Mouse (Mus musculus) MEL (cell line): ENCODE results near the gene 1700020D05Rik. TPM values are rescaled to one million over a fixed set of nuclear protein-coding genes. Genes with fewer than 3 reads are reported as not detected.

ENCODE experiments used
- DNase-seq: peaks from one replicate; pipeline ENCODE4 v3.0.0; 2011; ENCODE audit warnings: low read depth, low spot score
- H3K27ac ChIP-seq: 2 replicates; pipeline ENCODE4 v1.5.1; 2012; ENCODE audit warnings: low read depth, mild to moderate bottlenecking, control low read depth, low read length, moderate library complexity; ENCODE audit not compliant: control insufficient read depth
- H3K27me3 ChIP-seq, 2 experiments: fragments of 150-350 bp in 1 of 2; sonication (generic) in 1 of 2; 2 replicates each; pipeline ENCODE4 v1.6.1; 2012; ENCODE audit warnings: low read length in 2 of 2, mild to moderate bottlenecking in 2 of 2, improper control_type of control experiment in 1 of 2, moderate library complexity in 1 of 2; ENCODE audit not compliant: insufficient read depth in 2 of 2, control insufficient read depth in 1 of 2
- H3K36me3 ChIP-seq, 2 experiments: 2 replicates each; pipeline ENCODE4 v1.6.1; 2012 to 2014; ENCODE audit warnings: low read length in 2 of 2, improper control_type of control experiment in 1 of 2, inconsistent platforms in 1 of 2, mild to moderate bottlenecking in 1 of 2; ENCODE audit not compliant: insufficient read depth in 2 of 2, control insufficient read depth in 1 of 2
- H3K4me1 ChIP-seq, 2 experiments: fragments of 150-350 bp in 1 of 2; sonication (generic) in 1 of 2; 2 replicates each; pipeline ENCODE4 v1.6.1; 2012; ENCODE audit warnings: low read length in 2 of 2, improper control_type of control experiment in 1 of 2, mild to moderate bottlenecking in 1 of 2; ENCODE audit not compliant: insufficient read depth in 2 of 2, control insufficient read depth in 1 of 2
- H3K4me3 ChIP-seq, 2 experiments: fragments of 150-350 bp in 1 of 2; sonication (generic) in 1 of 2; 2 replicates each; pipeline ENCODE4 v1.5.1; 2012; ENCODE audit warnings: low read depth in 2 of 2, low read length in 2 of 2, mild to moderate bottlenecking in 2 of 2, moderate library complexity in 2 of 2, control low read depth in 1 of 2, improper control_type of control experiment in 1 of 2; ENCODE audit not compliant: control insufficient read depth in 1 of 2, insufficient read depth in 1 of 2
- H3K79me2 ChIP-seq: 2 replicates; pipeline ENCODE4 v1.6.1; 2012; ENCODE audit warnings: mild to moderate bottlenecking, low read length, moderate library complexity; ENCODE audit not compliant: control insufficient read depth, poor library complexity, insufficient read depth
- H3K9ac ChIP-seq: 2 replicates; pipeline ENCODE4 v1.6.1; 2012; ENCODE audit warnings: low read depth, mild to moderate bottlenecking, control low read depth, low read length, moderate library complexity; ENCODE audit not compliant: control insufficient read depth, poor library complexity, severe bottlenecking
- H3K9me3 ChIP-seq: fragments of 150-350 bp; sonication (generic); replicated peaks from 2 replicates; pipeline ENCODE4 v1.6.1; 2012; ENCODE audit warnings: mild to moderate bottlenecking, low read length, improper control_type of control experiment, moderate library complexity; ENCODE audit not compliant: insufficient read depth
- BHLHE40 ChIP-seq: IDR thresholded peaks from 2 replicates; pipeline ENCODE4 v1.6.1; 2012; ENCODE audit warnings: low read depth, mild to moderate bottlenecking, inconsistent platforms, low read length, improper control_type of control experiment, borderline replicate concordance
- E2F4 ChIP-seq: IDR thresholded peaks from 2 replicates; pipeline ENCODE4 v1.6.1; 2011; ENCODE audit warnings: low read depth, low read length, improper control_type of control experiment, borderline replicate concordance
- ELF1 ChIP-seq: IDR thresholded peaks from 2 replicates; pipeline ENCODE4 v1.6.1; 2014; ENCODE audit warnings: low read depth, mild to moderate bottlenecking, inconsistent platforms, low read length, improper control_type of control experiment, moderate library complexity
- EP300 ChIP-seq, 2 experiments: IDR thresholded peaks; 2 replicates each; pipeline ENCODE4 v1.6.1; 2011; ENCODE audit warnings: improper control_type of control experiment in 2 of 2, low read length in 2 of 2, low read depth in 1 of 2, mild to moderate bottlenecking in 1 of 2
- GABPA ChIP-seq: IDR thresholded peaks from 2 replicates; pipeline ENCODE4 v1.6.1; 2012; ENCODE audit warnings: low read depth, mild to moderate bottlenecking, inconsistent platforms, low read length, improper control_type of control experiment, moderate library complexity
- HCFC1 ChIP-seq: IDR thresholded peaks from 2 replicates; pipeline ENCODE4 v1.6.1; 2012; ENCODE audit warnings: low read depth, mild to moderate bottlenecking, inconsistent platforms, low read length, improper control_type of control experiment, moderate library complexity
- JUND ChIP-seq: IDR thresholded peaks from 2 replicates; pipeline ENCODE4 v1.6.1; 2011; ENCODE audit warnings: low read depth, mild to moderate bottlenecking, improper control_type of control experiment, low read length
- KAT2A ChIP-seq: conservative IDR thresholded peaks from 2 replicates; pipeline ENCODE4 v1.6.1; 2012; ENCODE audit warnings: low read depth, low read length, improper control_type of control experiment, inconsistent platforms
- MXI1 ChIP-seq: IDR thresholded peaks from 2 replicates; pipeline ENCODE4 v1.6.1; 2011; ENCODE audit warnings: mild to moderate bottlenecking, low read depth, low read length, improper control_type of control experiment
- MYC ChIP-seq: IDR thresholded peaks from 2 replicates; pipeline ENCODE4 v1.6.1; 2011; ENCODE audit warnings: low read depth, mild to moderate bottlenecking, low read length, improper control_type of control experiment, moderate library complexity
- NRF1 ChIP-seq: IDR thresholded peaks from 2 replicates; pipeline ENCODE4 v1.6.1; 2014; ENCODE audit warnings: low read depth, mild to moderate bottlenecking, inconsistent platforms, low read length, improper control_type of control experiment, moderate library complexity; ENCODE audit not compliant: poor library complexity, insufficient read depth, severe bottlenecking
- POLR2A ChIP-seq, 2 experiments: IDR thresholded peaks; 2 replicates each; pipeline ENCODE4 v1.6.1; 2011 to 2012; ENCODE audit warnings: low read length in 2 of 2, mild to moderate bottlenecking in 2 of 2, control low read depth in 1 of 2, improper control_type of control experiment in 1 of 2, low read depth in 1 of 2, moderate library complexity in 1 of 2; ENCODE audit not compliant: control insufficient read depth in 1 of 2, insufficient read depth in 1 of 2, poor library complexity in 1 of 2
- POLR2AphosphoS2 ChIP-seq: IDR thresholded peaks from 2 replicates; pipeline ENCODE4 v1.6.1; 2011; ENCODE audit warnings: low read length, improper control_type of control experiment
- RAD21 ChIP-seq: IDR thresholded peaks from 2 replicates; pipeline ENCODE4 v1.6.1; 2011; ENCODE audit warnings: mild to moderate bottlenecking, low read depth, low read length, improper control_type of control experiment
- SMC3 ChIP-seq: IDR thresholded peaks from 2 replicates; pipeline ENCODE4 v1.6.1; 2011; ENCODE audit warnings: low read depth, low read length, improper control_type of control experiment
- TBP ChIP-seq: IDR thresholded peaks from 2 replicates; pipeline ENCODE4 v1.8.0; 2011; ENCODE audit warnings: low read depth, low read length, improper control_type of control experiment
- USF1 ChIP-seq: IDR thresholded peaks from 2 replicates; pipeline ENCODE4 v1.6.1; 2014; ENCODE audit warnings: low read depth, mild to moderate bottlenecking, inconsistent platforms, low read length, improper control_type of control experiment, moderate library complexity
- ZC3H11A ChIP-seq: IDR thresholded peaks from 2 replicates; pipeline ENCODE4 v1.6.1; 2012; ENCODE audit warnings: low read depth, mild to moderate bottlenecking, inconsistent platforms, low read length, improper control_type of control experiment
- ZKSCAN1 ChIP-seq: IDR thresholded peaks from 2 replicates; pipeline ENCODE4 v1.6.1; 2012; ENCODE audit warnings: low read depth, mild to moderate bottlenecking, inconsistent platforms, low read length, improper control_type of control experiment, moderate library complexity
- ZMIZ1 ChIP-seq: IDR thresholded peaks from 2 replicates; pipeline ENCODE4 v1.6.1; 2012; ENCODE audit warnings: low read depth, mild to moderate bottlenecking, inconsistent platforms, low read length, improper control_type of control experiment, moderate library complexity
- polyA plus RNA-seq, 2 experiments: library from polyadenylated mRNA; stranded (reverse) in 1 of 2; unstranded in 1 of 2; fragments of >175 nt in 1 of 2; fragments of >200 nt in 1 of 2; gene quantifications; 2 replicates each; pipeline versions ENCODE4 v1.2.1 to v1.2.4; 2012; ENCODE audit warnings: low replicate concordance in 2 of 2, low read depth in 1 of 2; ENCODE audit not compliant: insufficient read length in 2 of 2, insufficient read depth in 1 of 2, missing spikeins in 1 of 2
- total RNA-seq: library from RNA; depleted of rRNA; stranded (reverse); fragments of 300-350 nt; gene quantifications from 2 replicates; pipeline ENCODE4 v1.2.3, GENCODE M21; 2012

The 1700020D05Rik gene
- total and polyA plus RNA-seq, 3 experiments = 0.19 to 0.78 TPM; not detected in 1

DNA sequence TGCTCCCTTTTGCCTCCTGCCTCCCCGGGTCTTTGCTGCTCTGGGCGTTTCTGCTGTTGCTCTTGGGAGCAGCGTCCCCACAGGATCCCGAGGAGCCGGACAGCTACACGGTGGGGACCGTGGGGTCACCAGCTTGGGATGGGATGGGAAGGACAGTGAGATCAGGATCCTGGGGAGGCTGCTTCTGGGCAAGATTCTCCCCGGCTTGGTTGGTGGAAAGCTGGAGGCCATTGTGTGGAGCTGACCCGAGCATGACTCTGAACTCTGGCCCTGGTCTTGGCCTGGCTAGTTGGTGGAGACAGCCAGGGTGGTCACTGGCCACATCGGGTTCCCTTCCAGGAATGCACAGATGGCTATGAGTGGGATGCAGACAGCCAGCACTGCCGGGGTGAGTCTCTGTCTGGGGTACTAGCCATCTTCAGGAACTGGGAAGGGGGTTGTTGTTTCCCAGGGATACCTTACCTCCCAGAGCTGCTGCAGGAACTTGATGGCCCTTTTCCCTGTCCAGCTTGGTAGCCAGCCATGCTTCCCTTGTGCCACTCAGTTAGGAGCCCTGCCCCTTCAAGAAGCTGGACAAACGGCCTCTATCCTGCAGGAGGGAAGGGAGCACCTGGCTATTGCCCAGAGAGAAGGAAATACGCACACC lies 28.4 kb downstream of the 1700020D05Rik start:
- peaks cover 0 to 4% of the 10 kb centered on the region in 2 experiments; a peak in 2 of 4 replicates for H3K36me3 ChIP-seq
- no peaks in the 10 kb centered on the region; the same call in 1 of the 2 replicates for H3K79me2 ChIP-seq
- no peak overlapping the region for H3K27ac ChIP-seq
- DNase-seq = no peak
- H3K4me1 ChIP-seq = peaks cover 0 to 5% of the 10 kb centered on the region in 2 experiments; a peak in 1 of 4 replicates
- TF ChIP-seq E2F4 (no peak), EP300 (IDR thresholded peaks at IDR 0.05; ENCODE audit: low read depth in 1 of 2, low read length in 2 of 2) (no peak), NRF1 (no peak), MYC (no peak)
- peak overlapping the region; percentile 78 for H3K9ac ChIP-seq
- no peaks in the 10 kb centered on the region for H3K9me3 ChIP-seq
- H3K27me3 ChIP-seq = no peaks in the 10 kb centered on the region
- H3K4me3 ChIP-seq = peak overlapping the region; percentile 47 to 92; a peak in 3 of 4 replicates

GRCm38 (mm10) chr19:5474281-5475068 lies 29.1 kb downstream of the 1700020D05Rik start:
- H3K79me2 ChIP-seq = no peaks in the 10 kb centered on the region; the same call in 1 of the 2 replicates
- no peak for DNase-seq
- peak overlapping the region; percentile 78 for H3K9ac ChIP-seq
- no peaks in the 10 kb centered on the region for H3K27me3 ChIP-seq
- peak overlapping the region; percentile 67 to 92 for H3K4me3 ChIP-seq
- H3K9me3 ChIP-seq = no peaks in the 10 kb centered on the region
- peaks cover 0 to 4% of the 10 kb centered on the region in 2 experiments; a peak in 2 of 4 replicates for H3K36me3 ChIP-seq
- TF ChIP-seq SMC3 (no peak), ZKSCAN1 (no peak), MXI1 (0 out of 2 replicates have a peak, but pooled peaks have one; percentile 1), ZC3H11A (no peak), MYC (no peak), HCFC1 (peak; percentile 11; the same call in 1 of the 2 replicates), RAD21 (no peak), POLR2A (IDR thresholded peaks at IDR 0.05; ENCODE audit: control insufficient read depth in 1 of 2, insufficient read depth in 1 of 2, low read depth in 1 of 2, low read length in 2 of 2, poor library complexity in 1 of 2) (0 out of 4 replicates have a peak, but pooled peaks of 1 of the 2 experiments have one; percentile 54), ELF1 (no peak), GABPA (no peak), POLR2AphosphoS2 (no peak), USF1 (no peak), KAT2A (no peak), ZMIZ1 (no peak), JUND (no peak), BHLHE40 (no peak), TBP (no peak)
- peaks cover 0 to 5% of the 10 kb centered on the region in 2 experiments; a peak in 1 of 4 replicates for H3K4me1 ChIP-seq
- peak overlapping the region; percentile 41; the same call in 1 of the 2 replicates for H3K27ac ChIP-seq
